Mouse (Mus musculus): ENCODE measurements at regions not wholly inside any gene's neighbourhood (a gene's known extent, or its start where the extent isn't known, plus 50 kb on each side); places are given as distances from the start of the nearest gene placed in this dataset.

DNA sequence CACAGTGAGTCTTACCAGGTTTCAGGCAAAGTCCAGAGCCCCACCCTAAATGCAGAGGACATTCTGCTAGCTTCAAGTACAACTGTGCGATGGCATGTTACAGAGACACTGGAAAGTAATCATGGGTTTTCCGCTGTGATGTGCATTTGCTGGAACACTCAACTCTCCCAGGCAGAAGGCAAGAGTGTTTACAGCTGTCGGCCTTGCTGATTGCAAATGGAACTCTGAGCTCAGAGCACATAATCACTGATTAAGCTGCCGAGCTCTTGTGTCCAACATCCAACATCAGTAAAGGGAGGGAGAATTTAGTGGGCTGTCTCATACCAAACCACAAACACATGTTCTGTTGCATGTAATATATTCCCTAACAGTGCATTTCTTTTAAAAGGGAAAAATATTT, 117.1 kb downstream of the Postn start:
- no peak for TF ChIP-seq CTCF (IDR thresholded peaks at IDR 0.05; ENCODE audit: insufficient read depth, low read depth, low read length)
- TF ChIP-seq POLR2A (IDR thresholded peaks at IDR 0.05; ENCODE audit: insufficient read depth, low read depth, low read length): no peak
